Mouse (Mus musculus): ENCODE data around the gene Ttll5. TPM values are rescaled to one million over a fixed set of nuclear protein-coding genes. Genes with fewer than 3 reads are reported as not detected.

Ttll5 gene
- polyA plus RNA-seq, 1 experiment from 2014 or later: 3.7 TPM

DNA sequence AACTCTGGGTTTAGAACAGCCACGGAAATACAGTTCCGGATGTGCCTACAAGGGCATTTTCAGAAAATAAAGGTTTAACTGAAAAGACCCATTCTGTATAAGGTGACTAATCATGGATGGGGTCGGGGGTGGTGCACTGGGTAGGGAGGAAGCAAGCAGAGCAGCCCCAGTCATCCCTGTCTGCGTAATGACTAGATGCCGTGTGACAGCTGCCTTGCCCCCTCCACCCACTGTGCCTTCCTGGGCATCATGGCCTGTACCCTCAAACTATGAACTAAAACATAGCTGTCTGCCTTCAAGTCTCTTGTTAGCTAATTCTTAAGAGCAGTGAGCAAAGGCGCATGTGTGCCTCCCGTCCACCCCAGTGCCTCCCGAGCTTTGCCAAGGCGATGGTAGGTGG is 281.6 kb downstream of the Ttll5 start:
- no peaks in the 10 kb centered on the region for H3K27me3 ChIP-seq (ENCODE audit: control insufficient read depth, insufficient read depth, low read length)
- H3K4me1 ChIP-seq (replicated peaks; ENCODE audit: control insufficient read depth, insufficient read depth): no peaks in the 10 kb centered on the region
- H3K27ac ChIP-seq (replicated peaks): no peak overlapping the region
- no peak overlapping the region for H3K4me3 ChIP-seq (ENCODE audit: low read depth, low read length)
- DNase-seq (ENCODE audit: low spot score): no peak
- TF ChIP-seq CTCF (IDR thresholded peaks at IDR 0.05; ENCODE audit: low read depth) (no peak), EP300 (optimal IDR thresholded peaks at IDR 0.05) (no peak)
- H3K4me2 ChIP-seq (replicated peaks; ENCODE audit: low read depth): no peak overlapping the region
- H3K9ac ChIP-seq (ENCODE audit: low read length): no peak overlapping the region
- H3K9me3 ChIP-seq (ENCODE audit: control insufficient read depth, low read length): no peaks in the 10 kb centered on the region
- ATAC-seq (ENCODE audit: low FRiP score, low TSS enrichment): no peak
- H3K36me3 ChIP-seq (ENCODE audit: control insufficient read depth, insufficient read depth, low read length): no peaks in the 10 kb centered on the region; the same call in 1 of the 2 replicates
- 93% methylated on average over 9 of the region's 9 CpGs for WGBS

DNA sequence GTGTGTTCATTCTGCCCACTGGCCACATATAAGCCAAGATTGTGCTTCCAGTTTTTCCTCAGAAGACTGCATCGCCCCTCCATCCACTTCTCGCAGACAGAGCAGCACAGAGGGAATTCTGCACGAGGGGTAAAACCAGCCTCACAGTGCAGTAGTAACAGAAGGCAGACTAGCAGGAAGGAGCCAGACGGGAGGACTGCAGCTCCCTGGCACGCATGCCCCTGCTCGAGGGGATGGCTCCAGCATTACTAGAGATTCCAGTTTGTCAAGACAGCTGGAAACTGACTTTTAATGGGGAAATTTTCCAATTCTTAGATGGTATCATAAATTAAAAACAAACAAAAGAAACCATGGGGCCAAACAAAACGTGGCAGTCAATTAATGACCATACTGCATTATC is 283.2 kb downstream of the Ttll5 start:
- no peak overlapping the region for H3K27ac ChIP-seq (replicated peaks)
- H3K4me3 ChIP-seq (ENCODE audit: low read depth, low read length): no peak overlapping the region
- WGBS: 67% methylated on average over 7 of the region's 7 CpGs

DNA sequence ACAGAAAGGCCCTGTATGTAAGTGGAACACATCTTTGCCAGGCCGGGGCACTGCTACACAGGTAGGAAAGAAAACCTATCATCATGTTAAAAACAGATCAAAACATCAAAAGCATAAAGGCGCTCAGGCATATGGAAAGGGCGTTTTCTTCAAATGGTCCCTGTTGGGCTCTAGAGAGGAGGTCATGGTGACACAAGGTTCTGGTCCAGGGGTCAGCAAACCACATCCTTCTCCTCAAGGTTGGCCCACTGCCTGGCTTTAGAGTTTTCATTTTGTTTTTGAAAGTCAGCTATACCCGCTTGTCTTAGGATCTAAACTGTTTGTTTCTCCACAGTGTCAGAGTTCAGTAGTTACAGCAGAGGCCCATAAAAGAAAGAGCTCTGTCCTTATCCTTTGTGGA is 285.1 kb downstream of the Ttll5 start:
- Histone ChIP-seq H3K4me2 (replicated peaks; ENCODE audit: low read depth) (no peak overlapping the region), H3K9ac (ENCODE audit: low read length) (no peak overlapping the region), H3K27me3 (ENCODE audit: control insufficient read depth, insufficient read depth, low read length) (no peaks in the 10 kb centered on the region), H3K27ac (replicated peaks) (no peak overlapping the region), H3K4me1 (replicated peaks; ENCODE audit: control insufficient read depth, insufficient read depth) (no peaks in the 10 kb centered on the region), H3K36me3 (ENCODE audit: control insufficient read depth, insufficient read depth, low read length) (no peaks in the 10 kb centered on the region), H3K4me3 (ENCODE audit: low read depth, low read length) (no peak overlapping the region), H3K9me3 (ENCODE audit: control insufficient read depth, low read length) (no peaks in the 10 kb centered on the region)
- TF ChIP-seq CTCF (IDR thresholded peaks at IDR 0.05; ENCODE audit: low read depth) (no peak), EP300 (optimal IDR thresholded peaks at IDR 0.05) (no peak)
- ATAC-seq (ENCODE audit: low FRiP score, low TSS enrichment) (no peak), DNase-seq (ENCODE audit: low spot score) (no peak)
- 75% methylated on average over 4 of the region's 4 CpGs for WGBS

More for the DNA sequence above, 283.2 kb downstream of the Ttll5 start:
- ATAC-seq (ENCODE audit: low FRiP score, low TSS enrichment) (no peak), DNase-seq (ENCODE audit: low spot score) (no peak)
- no peaks in the 10 kb centered on the region for H3K4me1 ChIP-seq (replicated peaks; ENCODE audit: control insufficient read depth, insufficient read depth)
- H3K4me2 ChIP-seq (replicated peaks; ENCODE audit: low read depth): no peak overlapping the region
- TF ChIP-seq EP300 (optimal IDR thresholded peaks at IDR 0.05) (no peak), CTCF (IDR thresholded peaks at IDR 0.05; ENCODE audit: low read depth) (no peak)
- no peak overlapping the region for H3K9ac ChIP-seq (ENCODE audit: low read length)
- H3K9me3 ChIP-seq (ENCODE audit: control insufficient read depth, low read length): no peaks in the 10 kb centered on the region
- no peaks in the 10 kb centered on the region for H3K36me3 ChIP-seq (ENCODE audit: control insufficient read depth, insufficient read depth, low read length)
- H3K27me3 ChIP-seq (ENCODE audit: control insufficient read depth, insufficient read depth, low read length): no peaks in the 10 kb centered on the region

DNA sequence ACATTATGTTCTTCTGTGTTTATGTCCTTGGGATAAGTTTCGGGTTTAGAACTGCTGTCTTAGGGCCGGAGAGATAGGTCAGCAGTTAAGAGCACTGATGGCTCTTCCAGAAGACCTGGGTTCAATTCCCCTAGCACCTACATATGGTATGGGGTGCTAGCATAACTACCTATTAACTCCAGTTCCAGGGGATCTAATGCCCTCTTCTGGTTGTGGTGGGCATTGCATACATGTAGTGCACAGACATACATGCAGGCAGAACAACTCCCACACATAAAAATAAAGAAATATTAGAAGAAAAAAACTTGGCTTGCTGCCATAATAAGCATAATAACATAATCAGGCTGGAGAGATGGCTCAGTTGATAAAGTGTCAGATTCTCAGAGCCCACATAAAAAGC is 286.2 kb downstream of the Ttll5 start:
- Histone ChIP-seq H3K9me3 (ENCODE audit: control insufficient read depth, low read length) (no peaks in the 10 kb centered on the region), H3K36me3 (ENCODE audit: control insufficient read depth, insufficient read depth, low read length) (no peaks in the 10 kb centered on the region), H3K4me3 (ENCODE audit: low read depth, low read length) (no peak overlapping the region), H3K27me3 (ENCODE audit: control insufficient read depth, insufficient read depth, low read length) (no peaks in the 10 kb centered on the region), H3K4me1 (replicated peaks; ENCODE audit: control insufficient read depth, insufficient read depth) (no peaks in the 10 kb centered on the region), H3K27ac (replicated peaks) (no peak overlapping the region), H3K4me2 (replicated peaks; ENCODE audit: low read depth) (no peak overlapping the region), H3K9ac (ENCODE audit: low read length) (no peak overlapping the region)
- peak; percentile 63; the same call in 1 of the 2 replicates for ATAC-seq (ENCODE audit: low FRiP score, low TSS enrichment)
- 100% methylated on average over 2 of the region's 2 CpGs for WGBS
- no peak for TF ChIP-seq EP300 (optimal IDR thresholded peaks at IDR 0.05)
- TF ChIP-seq CTCF (IDR thresholded peaks at IDR 0.05; ENCODE audit: low read depth): peak; percentile 70
- DNase-seq (ENCODE audit: low spot score): no peak

Other genes starting within 250 kb of the Ttll5 start
- gene Jdp2, start 225.6 kb upstream of the Ttll5 start, polyA plus RNA-seq (2015; fragmentation: Nextera tagmentation; extraction: Ambion mirVana): 0.63 and 0.65 TPM in 2 replicates
- 3.1 and 3.3 TPM in 2 replicates for gene Batf, start 138.0 kb upstream of the Ttll5 start, polyA plus RNA-seq (2015; fragmentation: Nextera tagmentation; extraction: Ambion mirVana)
- gene Flvcr2, start 78.1 kb upstream of the Ttll5 start, polyA plus RNA-seq (2015; fragmentation: Nextera tagmentation; extraction: Ambion mirVana): 4.1 and 4.8 TPM in 2 replicates
- 98.1 and 102 TPM in 2 replicates for gene Erg28, start 109 bp upstream of the Ttll5 start, polyA plus RNA-seq (2015; fragmentation: Nextera tagmentation; extraction: Ambion mirVana)

Data from stomach, postnatal 0 days (tissue).